Mouse (Mus musculus) liver, postnatal 0 days (tissue): ENCODE measurements around the gene Insr. TPM values are rescaled to one million over a fixed set of nuclear protein-coding genes. Genes with fewer than 3 reads are reported as not detected.

Experiments used
- ATAC-seq: fragments of 200-750 bp; cut with Nextera tagmentation; 2 replicates; pipeline ENCODE4 v1.8.0; 2017; ENCODE audit warnings: mild to moderate bottlenecking, moderate library complexity
- DNase-seq: peaks from one replicate; pipeline ENCODE4 v3.0.0-alpha.2; 2016
- H3K27ac ChIP-seq: fragments of 300-500 bp; sonication (generic); 2 replicates; pipeline ENCODE4 v1.5.1; 2014; ENCODE audit warnings: antibody characterized with exemption, moderate library complexity, mild to moderate bottlenecking, low read depth
- H3K27me3 ChIP-seq: fragments of 300-500 bp; sonication (generic); 2 replicates; pipeline ENCODE4 v1.6.1; 2014; ENCODE audit warnings: low read length, control low read depth, mixed read lengths; ENCODE audit not compliant: insufficient read depth
- H3K36me3 ChIP-seq: fragments of 300-500 bp; sonication (generic); replicated peaks from 2 replicates; pipeline ENCODE4 v1.6.1; 2014; ENCODE audit warnings: mild to moderate bottlenecking, control low read depth, low read length, moderate library complexity, mixed read lengths; ENCODE audit not compliant: insufficient read depth
- H3K4me1 ChIP-seq: fragments of 300-500 bp; sonication (generic); 2 replicates; pipeline ENCODE4 v1.6.1; 2014; ENCODE audit warnings: antibody characterized with exemption, mild to moderate bottlenecking, control low read depth; ENCODE audit not compliant: insufficient read depth
- H3K4me2 ChIP-seq: fragments of 300-500 bp; sonication (generic); 2 replicates; pipeline ENCODE4 v1.6.1; 2014; ENCODE audit warnings: low read depth, mild to moderate bottlenecking, low read length, moderate library complexity, mixed read lengths
- H3K4me3 ChIP-seq: fragments of 300-500 bp; sonication (generic); 2 replicates; pipeline ENCODE4 v1.5.1; 2014; ENCODE audit warnings: low read depth, low read length
- H3K9ac ChIP-seq: fragments of 300-500 bp; sonication (generic); replicated peaks from 2 replicates; pipeline ENCODE4 v1.6.1; 2014; ENCODE audit warnings: mild to moderate bottlenecking, moderate library complexity
- H3K9me3 ChIP-seq: fragments of 300-500 bp; sonication (generic); 2 replicates; pipeline ENCODE4 v1.6.1; 2016; ENCODE audit warnings: mild to moderate bottlenecking, control low read depth, low read length, mixed read lengths
- CTCF ChIP-seq: sonication (generic); IDR thresholded peaks from 2 replicates; pipeline ENCODE4 v1.5.1; 2016; ENCODE audit warnings: antibody characterized with exemption, low read depth
- EP300 ChIP-seq: IDR thresholded peaks from 2 replicates; pipeline ENCODE4 v1.6.1; 2016; ENCODE audit warnings: antibody characterized with exemption, low read depth, mild to moderate bottlenecking
- WGBS: fragments of 180-500 bp; shearing (Covaris S2); extraction: QIAGEN DNeasy Blood & Tissue Kit; methylation state at CpG from one replicate; pipeline ENCODE4 v1.1.7; 2014; ENCODE audit not compliant: insufficient replicate concordance; 5-methylcytosine and 5-hydroxymethylcytosine counted together
- polyA plus RNA-seq: library from polyadenylated mRNA; unstranded; fragments of >200 nt; fragmentation: Nextera tagmentation; extraction: Ambion mirVana; gene quantifications from 2 replicates; pipeline ENCODE4 v1.2.1, GENCODE M21; 2015

The Insr gene
- polyA plus RNA-seq, 1 experiment from 2014 or later: 28.9 TPM

- TF ChIP-seq EP300: no peak
- no peak for TF ChIP-seq CTCF
- H3K9ac ChIP-seq: no peak overlapping the region
- no peaks in the 10 kb centered on the region for H3K36me3 ChIP-seq
- DNase-seq: no peak
- H3K27ac ChIP-seq: no peak overlapping the region
- ATAC-seq: no peak
- no peaks in the 10 kb centered on the region for H3K9me3 ChIP-seq
- H3K4me1 ChIP-seq: peaks cover 39% of the 10 kb centered on the region
- H3K27me3 ChIP-seq: no peaks in the 10 kb centered on the region
- no peak overlapping the region for H3K4me3 ChIP-seq
- WGBS: 59% methylated on average over 8 of the region's 8 CpGs
- no peak overlapping the region for H3K4me2 ChIP-seq
These were observed 54.2 kb downstream of the Insr start for GRCm38 (mm10) chr8:3225184-3225583.

- DNase-seq: no peak
- no peak overlapping the region for H3K9ac ChIP-seq
- H3K27ac ChIP-seq: peak overlapping the region; percentile 50; the same call in 1 of the 2 replicates
- no peak for ATAC-seq
- no peaks in the 10 kb centered on the region for H3K27me3 ChIP-seq
- TF ChIP-seq CTCF: no peak
- no peak for TF ChIP-seq EP300
- peaks cover 46% of the 10 kb centered on the region for H3K4me1 ChIP-seq
- H3K4me2 ChIP-seq: no peak overlapping the region
- H3K36me3 ChIP-seq: no peaks in the 10 kb centered on the region
- H3K9me3 ChIP-seq: no peaks in the 10 kb centered on the region
- no peak overlapping the region for H3K4me3 ChIP-seq
These were observed 56.8 kb downstream of the Insr start for GRCm38 (mm10) chr8:3222636-3222965.

GRCm38 (mm10) chr8:3221960-3222635, 57.3 kb downstream of the Insr start:
- TF ChIP-seq CTCF (no peak), EP300 (no peak)
- DNase-seq (no peak), ATAC-seq (no peak)
- Histone ChIP-seq H3K4me3 (peak overlapping the region; percentile 39; the same call in 1 of the 2 replicates), H3K9me3 (no peaks in the 10 kb centered on the region), H3K27me3 (no peaks in the 10 kb centered on the region), H3K4me2 (peak overlapping the region; percentile 72), H3K9ac (peak overlapping the region; percentile 62; the same call in 1 of the 2 replicates), H3K4me1 (peaks cover 46% of the 10 kb centered on the region), H3K27ac (peak overlapping the region; percentile 83), H3K36me3 (no peaks in the 10 kb centered on the region)
- whole genome bisulfite sequencing: 43% methylated on average over 6 of the region's 6 CpGs

GRCm38 (mm10) chr8:3221047-3221959, 58.1 kb downstream of the Insr start:
- Histone ChIP-seq H3K4me1 (peaks cover 49% of the 10 kb centered on the region), H3K9me3 (no peaks in the 10 kb centered on the region), H3K36me3 (no peaks in the 10 kb centered on the region), H3K4me2 (peak overlapping the region; percentile 72), H3K27me3 (no peaks in the 10 kb centered on the region), H3K4me3 (peak overlapping the region; percentile 39), H3K27ac (peak overlapping the region; percentile 83), H3K9ac (peak overlapping the region; percentile 62)
- ATAC-seq: peak; percentile 99
- 2% methylated on average over 42 of the region's 43 CpGs for WGBS
- DNase-seq: peak; percentile 92
- TF ChIP-seq CTCF (peak; percentile 40), EP300 (peak; percentile 30; the same call in 1 of the 2 replicates)

- Histone ChIP-seq H3K4me2 (peak overlapping the region; percentile 72), H3K27ac (peak overlapping the region; percentile 83), H3K4me1 (peaks cover 52% of the 10 kb centered on the region), H3K27me3 (no peaks in the 10 kb centered on the region), H3K4me3 (peak overlapping the region; percentile 39), H3K36me3 (no peaks in the 10 kb centered on the region), H3K9ac (no peak overlapping the region), H3K9me3 (no peaks in the 10 kb centered on the region)
- WGBS: 8% methylated on average over 9 of the region's 9 CpGs
- ATAC-seq (peak; percentile 2), DNase-seq (no peak)
- no peak for TF ChIP-seq EP300
These were observed 58.9 kb downstream of the Insr start for GRCm38 (mm10) chr8:3220502-3220901.

- H3K27ac ChIP-seq: peak overlapping the region; percentile 83
- H3K9me3 ChIP-seq: no peaks in the 10 kb centered on the region
- no peaks in the 10 kb centered on the region for H3K36me3 ChIP-seq
- no peaks in the 10 kb centered on the region for H3K27me3 ChIP-seq
- TF ChIP-seq CTCF (no peak), EP300 (no peak)
- H3K9ac ChIP-seq: no peak overlapping the region
- H3K4me2 ChIP-seq: peak overlapping the region; percentile 72
- WGBS: 73% methylated on average over 12 of the region's 12 CpGs
- ATAC-seq (no peak), DNase-seq (no peak)
- peaks cover 58% of the 10 kb centered on the region for H3K4me1 ChIP-seq
- H3K4me3 ChIP-seq: peak overlapping the region; percentile 39; the same call in 1 of the 2 replicates
These were observed 59.5 kb downstream of the Insr start for GRCm38 (mm10) chr8:3219921-3220411.
